Mouse (Mus musculus): ENCODE measurements around the gene Zdhhc8.

GRCm38 (mm10) chr16:18186798-18187197, 48.1 kb downstream of the Zdhhc8 start:
- no peak for TF ChIP-seq CTCF (IDR thresholded peaks at IDR 0.05; ENCODE audit: low read depth, low read length)
- TF ChIP-seq POLR2A (IDR thresholded peaks at IDR 0.05; ENCODE audit: borderline replicate concordance, low read depth, low read length), result no peak
